Mouse (Mus musculus) bone marrow macrophage, adult 2 months (primary cell): Measurements from ENCODE around the gene Prmt8.

Experiments
- CTCF ChIP-seq: IDR thresholded peaks from 2 replicates; pipeline ENCODE4 v1.5.1; 2012; ENCODE audit warnings: low read depth, mild to moderate bottlenecking, low read length, moderate library complexity
- POLR2A ChIP-seq: IDR thresholded peaks from 2 replicates; pipeline ENCODE4 v1.6.1; 2012; ENCODE audit warnings: mild to moderate bottlenecking, low read depth, low read length, borderline replicate concordance

- TF ChIP-seq CTCF (no peak), POLR2A (no peak)
Measured at GRCm38 (mm10) chr6:127769275-127770156, at the start of gene Prmt8.
